11 mouse cellular contexts compared by ENCODE assay signal in genomic region chr7:16130956-16131634, GRCm38 (mm10). TPM values are rescaled to one million over a fixed set of nuclear protein-coding genes. Genes with fewer than 3 reads are reported as not detected.
DNase-seq lines count a peak whose midpoint lies in the region; ATAC-seq lines count a peak whose summit lies in the region.
"Had no signal": no experiment of that assay in that cellular context is flagged by ENCODE, and none has a peak within 500 bp of the region (broad histone marks: within the 10 kb centered on the region; RNA-seq: fewer than 3 reads in every experiment).

No protein-coding gene starts in this region.

- peak overlapping the region; percentile 82 for H3K4me2 ChIP-seq in limb, embryonic 11.5 days (ENCODE audit: low read depth, severe bottlenecking)

- H3K9ac ChIP-seq in limb, embryonic 11.5 days (ENCODE audit: low read length) = no peak overlapping the region

- no peak overlapping the region for H3K27ac ChIP-seq in limb, embryonic 11.5 days (replicated peaks; ENCODE audit: low read depth, low read length)

- no peaks in the 10 kb centered on the region; the same call in 1 of the 2 replicates for H3K27me3 ChIP-seq in limb, embryonic 11.5 days (ENCODE audit: control insufficient read depth, insufficient read depth, low read length)

- no peaks in the 10 kb centered on the region for H3K9me3 ChIP-seq in limb, embryonic 11.5 days (ENCODE audit: control insufficient read depth, low read length)
- H3K9me3 ChIP-seq: megakaryocyte, embryonic 14.5 days had no signal

- DNase-seq in cerebellum, adult 9-10 months = peak; percentile 69
- DNase-seq in cerebellum, postnatal 4 days (ENCODE audit: low spot score in 2 of 2) = no peak
- DNase-seq in right cerebral cortex, adult 18-20 months = peak; percentile 52
- DNase-seq in right cerebral cortex, postnatal 25 days = no peak
- no peak for DNase-seq in limb, embryonic 11.5 days (ENCODE audit: low spot score)
- DNase-seq in embryo, embryonic 11 days = no peak
- no peak for DNase-seq in embryo, embryonic 9.5 days (ENCODE audit: extremely low spot score)
- DNase-seq in adrenal gland, postnatal 36 days = no peak
- DNase-seq: adrenal gland, postnatal 10 days; B cell, adult 2 months had no signal

- ATAC-seq in limb, embryonic 11.5 days (ENCODE audit: insufficient number of reproducible peaks, low FRiP score, low TSS enrichment, low read depth) = no peak

- peaks cover 6% of the 10 kb centered on the region; the same call in 1 of the 2 replicates for H3K4me1 ChIP-seq in limb, embryonic 11.5 days (ENCODE audit: control insufficient read depth, insufficient read depth, low read length)

- peak overlapping the region; percentile 54 for H3K4me3 ChIP-seq in limb, embryonic 11.5 days (ENCODE audit: low read depth, low read length)

- 37% methylated on average over 13 of the region's 13 CpGs for WGBS in limb, embryonic 11.5 days

- no peaks in the 10 kb centered on the region for H3K36me3 ChIP-seq in limb, embryonic 11.5 days (ENCODE audit: control insufficient read depth, insufficient read depth, low read length)

RNA-seq across cellular contexts. Expression of gene Slc8a2, which starts 1.5 kb away (rescaled TPM):
- polyA plus RNA-seq in limb, embryonic 11.5 days (2014; fragmentation: Nextera tagmentation; extraction: Ambion mirVana) = 0.10 and 0.12 TPM in 2 replicates
- 1 to 10 TPM; 1.7 to 2.6 TPM for total RNA-seq in adrenal gland, postnatal 36 days (2021)

RNA-seq across cellular contexts. Expression of gene Kptn, which starts 11.4 kb away (rescaled TPM):
- polyA plus RNA-seq in limb, embryonic 11.5 days (2014; fragmentation: Nextera tagmentation; extraction: Ambion mirVana) = 22.5 and 23.5 TPM in 2 replicates
- 10 to 100 TPM; 20.0 to 22.6 TPM for total RNA-seq in adrenal gland, postnatal 36 days (2021)

RNA-seq across cellular contexts. Expression of gene Napa, which starts 32.8 kb away (rescaled TPM):
- 182 and 203 TPM in 2 replicates for polyA plus RNA-seq in limb, embryonic 11.5 days (2014; fragmentation: Nextera tagmentation; extraction: Ambion mirVana)
- 100 to 1,000 TPM; 143 to 167 TPM for total RNA-seq in adrenal gland, postnatal 36 days (2021)

RNA-seq across cellular contexts. Expression of gene Meis3, which starts 43.8 kb away (rescaled TPM):
- 9.6 TPM in 2 replicates for polyA plus RNA-seq in limb, embryonic 11.5 days (2014; fragmentation: Nextera tagmentation; extraction: Ambion mirVana)
- total RNA-seq in adrenal gland, postnatal 36 days (2021) = 10 to 100 TPM; 11.6 to 14.0 TPM

Comparison
In these comparisons a context has a peak if more than half of its experiments do, and no peak if none do; other contexts are left out.
1. DNase-seq: peak in cerebellum, adult 9-10 months (single experiment) and right cerebral cortex, adult 18-20 months (single experiment); none in cerebellum, postnatal 4 days (0 of 2), right cerebral cortex, postnatal 25 days (single experiment), limb, embryonic 11.5 days (single experiment), embryo, embryonic 11 days (single experiment), embryo, embryonic 9.5 days (single experiment) and adrenal gland, postnatal 36 days (0 of 2).